Mouse (Mus musculus): ENCODE results near the gene Smarcb1.

Smarcb1 gene

GRCm38 (mm10) chr10:75932891-75933290 is 11.5 kb upstream of the Smarcb1 start, which contains the start of gene Chchd10:
TSS of gene Chchd10 (plus strand) at chr10:75933130.
- peak; percentile 28 for DNase-seq (ENCODE audit: low spot score)

GRCm38 (mm10) chr10:75932081-75932678 is 10.8 kb upstream of the Smarcb1 start:
- DNase-seq (ENCODE audit: low spot score), result peak; percentile 72

GRCm38 (mm10) chr10:75931311-75931710 is 9.9 kb upstream of the Smarcb1 start:
- DNase-seq (ENCODE audit: low spot score), result no peak

GRCm38 (mm10) chr10:75930304-75930703 is 8.9 kb upstream of the Smarcb1 start:
- DNase-seq (ENCODE audit: low spot score), result peak; percentile 37

GRCm38 (mm10) chr10:75926396-75926795 is 5.0 kb upstream of the Smarcb1 start:
- DNase-seq (ENCODE audit: low spot score), result no peak

- no peak for DNase-seq (ENCODE audit: low spot score)
Measured at GRCm38 (mm10) chr10:75924324-75924723, 2.9 kb upstream of the Smarcb1 start.

- peak; percentile 24 for DNase-seq (ENCODE audit: low spot score)
Measured at GRCm38 (mm10) chr10:75921726-75922560, 526 bp upstream of the Smarcb1 start.

- no peak for DNase-seq (ENCODE audit: low spot score)
Measured at GRCm38 (mm10) chr10:75919026-75919425, 2.4 kb downstream of the Smarcb1 start.

- no peak for DNase-seq (ENCODE audit: low spot score)
Measured at GRCm38 (mm10) chr10:75916840-75917239, 4.6 kb downstream of the Smarcb1 start.

GRCm38 (mm10) chr10:75915557-75915956 is 5.9 kb downstream of the Smarcb1 start:
- DNase-seq (ENCODE audit: low spot score), result no peak

- no peak for DNase-seq (ENCODE audit: low spot score)
Measured at GRCm38 (mm10) chr10:75913013-75913589, 8.3 kb downstream of the Smarcb1 start.

GRCm38 (mm10) chr10:75910698-75911097 is 10.7 kb downstream of the Smarcb1 start:
- DNase-seq (ENCODE audit: low spot score), result no peak

GRCm38 (mm10) chr10:75906882-75907281 is 14.5 kb downstream of the Smarcb1 start:
- no peak for DNase-seq (ENCODE audit: low spot score)

- no peak for DNase-seq (ENCODE audit: low spot score)
Measured at GRCm38 (mm10) chr10:75904391-75904790, 17.0 kb downstream of the Smarcb1 start.

- DNase-seq (ENCODE audit: low spot score), result peak; percentile 84
Measured at GRCm38 (mm10) chr10:75898846-75899245, 22.6 kb downstream of the Smarcb1 start.

- no peak for DNase-seq (ENCODE audit: low spot score)
Measured at GRCm38 (mm10) chr10:75898039-75898564, 23.3 kb downstream of the Smarcb1 start.

GRCm38 (mm10) chr10:75897373-75897772 is 24.0 kb downstream of the Smarcb1 start:
- DNase-seq (ENCODE audit: low spot score), result peak; percentile 56

GRCm38 (mm10) chr10:75896208-75896607 is 25.2 kb downstream of the Smarcb1 start:
- no peak for DNase-seq (ENCODE audit: low spot score)

GRCm38 (mm10) chr10:75895730-75896129 is 25.7 kb downstream of the Smarcb1 start:
- no peak for DNase-seq (ENCODE audit: low spot score)

GRCm38 (mm10) chr10:75894601-75895000 is 26.8 kb downstream of the Smarcb1 start:
- DNase-seq (ENCODE audit: low spot score), result no peak

- DNase-seq (ENCODE audit: low spot score), result no peak
Measured at GRCm38 (mm10) chr10:75893089-75893750, 28.2 kb downstream of the Smarcb1 start, which contains the start of gene Derl3. TSS of gene Derl3 (plus strand) at chr10:75893413.
